In the genomic region with DNA sequence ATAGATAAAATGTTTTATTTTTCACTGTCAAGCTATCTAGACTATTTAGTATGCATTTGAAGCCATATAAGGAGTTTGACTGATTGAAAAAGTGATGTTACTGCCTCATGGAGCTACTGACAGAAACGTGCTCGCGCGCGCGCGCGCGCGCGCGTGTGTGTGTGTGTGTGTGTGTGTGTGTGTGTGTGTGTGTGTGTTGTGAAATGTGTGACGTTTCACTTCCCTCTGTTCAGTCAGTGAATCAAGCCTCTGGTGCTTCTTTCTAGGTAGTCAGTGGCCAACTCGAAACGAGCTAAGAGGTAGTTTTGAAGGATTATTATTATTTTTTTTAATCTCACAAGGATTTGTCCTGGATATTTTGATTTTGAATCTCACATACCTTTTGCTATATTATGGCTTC, we compare ENCODE assay signal across 34 mouse cellular contexts.
"Had no signal": no experiment of that assay in that cellular context is flagged by ENCODE, and none has a peak within 500 bp of the region (broad histone marks: within the 10 kb centered on the region; RNA-seq: fewer than 3 reads in every experiment).

No protein-coding gene starts in this region.

- H3K27me3 ChIP-seq: heart, embryonic 12.5 days; heart, embryonic 13.5 days; heart, embryonic 15.5 days; hindbrain, embryonic 12.5 days; hindbrain, embryonic 13.5 days; hindbrain, embryonic 15.5 days; intestine, embryonic 15.5 days; kidney, embryonic 15.5 days had no signal

- ATAC-seq: hindbrain, embryonic 16.5 days; hindbrain, postnatal 0 days; inflammation-experienced regulatory T-cells, adult 6 months; intestine, embryonic 15.5 days; intestine, embryonic 16.5 days; intestine, postnatal 0 days had no signal

- H3K36me3 ChIP-seq: heart, embryonic 15.5 days; hindbrain, embryonic 12.5 days; hindbrain, embryonic 15.5 days; kidney, embryonic 15.5 days had no signal

- H3K9ac ChIP-seq: heart, embryonic 12.5 days; heart, embryonic 13.5 days; heart, embryonic 15.5 days; hindbrain, embryonic 12.5 days; hindbrain, embryonic 13.5 days; hindbrain, embryonic 14.5 days; hindbrain, embryonic 15.5 days; intestine, embryonic 15.5 days; kidney, embryonic 15.5 days had no signal

- H3K27ac ChIP-seq: heart, embryonic 13.5 days; heart, embryonic 15.5 days; hindbrain, embryonic 10.5 days; hindbrain, embryonic 12.5 days; hindbrain, embryonic 13.5 days; hindbrain, embryonic 14.5 days; hindbrain, embryonic 15.5 days; hindbrain, postnatal 0 days; intestine, embryonic 15.5 days; kidney, embryonic 15.5 days; kidney, postnatal 0 days; layer of hippocampus, adult 2 months had no signal

- H3K9me3 ChIP-seq: heart, embryonic 15.5 days; hindbrain, embryonic 13.5 days; hindbrain, embryonic 15.5 days; intestine, embryonic 15.5 days; kidney, embryonic 15.5 days had no signal

- DNase-seq: heart, postnatal 10 days; heart, postnatal 14 days; heart, postnatal 36 days; heart, postnatal 4 days; kidney, adult 11 months; kidney, adult 18-20 months; kidney, adult 2 months; kidney, adult 8-10 months; kidney, adult 9 months; kidney, postnatal 10 days; kidney, postnatal 14 days; kidney, postnatal 25 days; kidney, postnatal 36 days; kidney, postnatal 4 days; layer of hippocampus, adult 9-11 months; layer of hippocampus, postnatal 36 days had no signal

- H3K4me3 ChIP-seq: heart, embryonic 12.5 days; heart, embryonic 13.5 days; heart, embryonic 15.5 days; hindbrain, embryonic 10.5 days; hindbrain, embryonic 12.5 days; hindbrain, embryonic 13.5 days; hindbrain, embryonic 15.5 days; intestine, embryonic 15.5 days; kidney, embryonic 15.5 days; layer of hippocampus, adult 2 months had no signal

- H3K4me2 ChIP-seq: heart, embryonic 11.5 days; heart, embryonic 12.5 days; heart, embryonic 13.5 days; heart, embryonic 15.5 days; hindbrain, embryonic 12.5 days; hindbrain, embryonic 13.5 days; hindbrain, embryonic 14.5 days; hindbrain, embryonic 15.5 days; intestine, embryonic 15.5 days; kidney, embryonic 15.5 days had no signal

- H3K4me1 ChIP-seq: heart, embryonic 12.5 days; heart, embryonic 13.5 days; heart, embryonic 15.5 days; hindbrain, embryonic 10.5 days; hindbrain, embryonic 12.5 days; hindbrain, embryonic 15.5 days; intestine, embryonic 15.5 days; kidney, embryonic 15.5 days had no signal
